Mouse (Mus musculus): ENCODE results near the gene Plce1.

- TF ChIP-seq CTCF (IDR thresholded peaks at IDR 0.05; ENCODE audit: low read depth): no peak
- TF ChIP-seq EP300 (IDR thresholded peaks at IDR 0.05; ENCODE audit: low read depth): no peak
These were observed 97.7 kb downstream of the Plce1 start for GRCm38 (mm10) chr19:38578554-38579146.

Measured in liver, embryonic 14.5 days (tissue).